21 mouse cellular contexts compared by ENCODE assay signal in genomic region chr12:104060126-104060525, GRCm38 (mm10).
"Had no signal": no experiment of that assay in that cellular context is flagged by ENCODE, and none has a peak within 500 bp of the region (broad histone marks: within the 10 kb centered on the region; RNA-seq: fewer than 3 reads in every experiment).

No protein-coding gene starts in this region.

- DNase-seq: cerebellum, adult 8-10 months; cerebellum, adult 9-10 months; cerebellum, adult 9-11 months; cerebellum, postnatal 10 days; cerebellum, postnatal 14 days; cerebellum, postnatal 25 days; cerebellum, postnatal 36 days; embryo, embryonic 11 days; forebrain, postnatal 0 days; gastrocnemius, adult 2 months; gastrocnemius, postnatal 10 days; gastrocnemius, postnatal 14 days; gastrocnemius, postnatal 25 days; gastrocnemius, postnatal 36 days; heart, adult 11 months; heart, adult 18-20 months; heart, adult 2 months had no signal

- ATAC-seq: forebrain, embryonic 13.5 days; forebrain, embryonic 14.5 days; forebrain, embryonic 15.5 days; forebrain, embryonic 16.5 days; forebrain, postnatal 0 days had no signal
